Mouse (Mus musculus): ENCODE data around the gene Lrrc59. TPM values are rescaled to one million over a fixed set of nuclear protein-coding genes. Genes with fewer than 3 reads are reported as not detected.

The Lrrc59 gene
- 15.7 and 21.1 TPM in 2 replicates for total RNA-seq (2015; ENCODE audit: low replicate concordance)
- 20.0 and 27.6 TPM in 2 replicates for total RNA-seq (2017; ENCODE audit: low replicate concordance)

DNA sequence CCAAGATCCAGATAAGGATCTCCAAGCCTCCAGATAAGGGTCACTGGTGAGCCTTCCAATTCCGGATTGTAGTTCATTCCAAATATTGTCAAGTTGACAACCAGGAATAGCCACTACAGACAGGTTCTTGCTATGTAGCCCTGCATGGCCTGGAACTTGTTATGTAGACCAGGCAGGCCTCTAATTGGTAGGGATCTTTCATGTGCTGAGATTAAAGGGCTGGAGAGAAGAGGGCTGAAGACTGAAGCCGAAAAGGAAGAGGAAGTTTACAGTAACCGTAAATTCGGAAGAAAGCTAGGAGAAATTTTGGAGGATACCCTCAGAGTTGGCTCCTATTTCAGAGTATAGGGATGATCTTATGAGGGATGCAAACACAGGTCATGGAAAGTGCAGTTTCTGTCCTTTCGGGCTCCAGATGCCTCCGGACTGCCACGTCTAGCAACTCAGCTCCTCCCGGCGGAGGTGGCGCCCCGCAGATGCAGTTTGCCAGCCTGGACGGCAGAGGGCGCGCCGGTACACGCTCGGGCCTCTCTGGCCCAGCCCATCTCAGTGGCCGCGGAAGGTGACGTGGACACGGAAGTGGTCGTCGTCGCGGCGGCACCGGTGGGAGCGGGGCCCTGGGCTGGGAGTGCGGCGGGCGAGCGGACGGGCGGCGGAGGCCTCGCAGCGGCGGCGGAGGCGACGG, at the start of gene Lrrc59:
Gene Lrrc59 (plus strand): TSS at position 569 of the 685 bp plus-strand sequence.
- ATAC-seq (replicated peaks; ENCODE audit: low FRiP score, poor library complexity, severe bottlenecking): peak; percentile 97

DNA sequence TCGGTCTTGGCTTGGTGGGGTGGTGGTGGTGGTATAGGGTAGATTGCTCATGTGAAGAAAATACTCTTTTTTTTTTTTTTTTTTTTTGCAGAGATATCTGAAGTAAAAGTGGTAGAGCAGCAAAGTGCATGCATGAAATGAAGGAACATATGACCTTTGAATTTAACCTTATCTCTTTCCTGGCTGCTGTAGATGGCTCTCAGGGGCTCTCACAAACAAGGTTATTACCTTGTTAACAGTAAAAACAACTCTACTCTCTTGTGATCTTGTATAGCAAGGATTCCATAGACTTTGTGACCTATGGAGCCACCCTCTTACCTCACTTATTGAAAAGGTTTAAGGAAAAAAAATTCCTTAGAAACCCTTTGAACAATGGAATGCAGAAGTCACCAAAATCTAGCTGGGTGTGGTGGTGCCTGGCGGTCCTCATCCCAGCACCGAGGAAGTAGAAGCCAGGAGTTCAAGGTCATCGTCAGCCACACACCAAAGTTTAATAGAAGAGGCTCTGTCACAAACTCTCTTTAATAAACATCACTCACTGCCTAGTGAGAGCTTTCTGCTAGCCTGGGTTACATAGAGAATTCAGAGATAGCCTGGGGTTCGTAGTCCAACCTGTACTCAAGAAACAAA, 49.3 kb upstream of the Lrrc59 start:
- ATAC-seq (replicated peaks; ENCODE audit: low FRiP score, poor library complexity, severe bottlenecking): no peak

DNA sequence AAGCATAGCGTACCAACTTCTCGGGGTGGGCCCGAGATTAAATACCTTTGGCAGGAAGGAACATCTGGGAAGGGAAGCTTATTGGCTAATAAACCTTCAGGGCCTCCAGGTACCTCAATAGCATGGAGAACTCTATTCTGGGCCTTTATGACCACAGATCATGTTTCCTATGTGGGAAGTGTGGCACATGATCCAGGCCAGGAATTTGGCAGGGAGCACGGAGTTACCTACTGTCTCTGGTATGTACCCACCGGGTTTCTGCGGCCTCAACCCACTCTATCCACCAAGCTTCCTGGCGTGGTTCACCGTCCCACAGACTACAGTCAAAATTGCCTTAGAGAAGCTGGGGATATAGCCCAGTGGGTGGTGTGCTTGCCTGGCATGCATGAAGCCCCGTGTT, 44.5 kb upstream of the Lrrc59 start:
- ATAC-seq (replicated peaks; ENCODE audit: low FRiP score, poor library complexity, severe bottlenecking): no peak

DNA sequence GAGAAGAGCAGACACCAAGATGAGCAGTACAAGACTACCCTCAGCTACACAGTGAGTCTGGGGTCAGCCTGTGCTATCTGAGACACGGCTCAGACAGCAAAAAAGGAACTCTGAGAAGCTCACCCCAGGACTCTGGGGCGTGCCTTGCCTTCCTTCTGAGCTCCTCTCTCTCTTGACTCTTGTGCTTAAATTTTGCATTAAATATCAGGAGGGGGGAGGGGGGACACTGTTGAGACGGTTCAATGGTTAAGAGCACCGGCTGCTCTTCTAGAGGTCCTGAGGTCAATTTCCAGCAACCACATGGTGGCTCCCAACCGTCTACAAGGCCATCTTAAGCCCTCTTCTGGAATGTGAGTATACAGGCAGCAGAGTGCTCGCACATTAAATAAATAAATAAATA, 42.1 kb upstream of the Lrrc59 start:
- ATAC-seq (replicated peaks; ENCODE audit: low FRiP score, poor library complexity, severe bottlenecking): no peak

DNA sequence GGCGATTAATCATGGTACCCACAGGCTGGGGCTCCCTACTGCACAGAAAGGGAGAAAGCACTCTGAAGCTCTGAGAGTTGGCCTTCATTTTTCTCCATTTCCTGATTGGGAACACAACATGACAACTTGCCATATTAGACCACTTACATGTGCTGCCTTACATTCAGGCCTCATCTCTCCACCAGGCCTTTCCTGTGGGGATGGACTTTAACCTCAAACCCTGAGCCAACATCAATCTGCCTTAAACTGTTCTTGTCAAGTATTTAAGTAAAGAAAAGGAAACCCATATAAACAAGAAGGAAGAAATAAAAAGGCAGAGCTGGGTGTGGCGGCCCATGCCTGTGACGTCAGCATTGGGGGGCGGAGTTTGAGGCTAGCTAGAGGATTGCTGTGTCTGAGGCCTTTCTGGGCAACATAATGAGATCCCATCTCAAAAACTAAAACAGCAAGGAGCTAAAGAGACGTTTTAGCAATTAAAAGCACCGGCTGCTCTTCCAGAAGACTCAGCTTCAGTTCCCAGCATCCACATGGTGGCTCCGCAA, 33.2 kb upstream of the Lrrc59 start:
- ATAC-seq (replicated peaks; ENCODE audit: low FRiP score, poor library complexity, severe bottlenecking): no peak; the same call in 1 of the 2 replicates

DNA sequence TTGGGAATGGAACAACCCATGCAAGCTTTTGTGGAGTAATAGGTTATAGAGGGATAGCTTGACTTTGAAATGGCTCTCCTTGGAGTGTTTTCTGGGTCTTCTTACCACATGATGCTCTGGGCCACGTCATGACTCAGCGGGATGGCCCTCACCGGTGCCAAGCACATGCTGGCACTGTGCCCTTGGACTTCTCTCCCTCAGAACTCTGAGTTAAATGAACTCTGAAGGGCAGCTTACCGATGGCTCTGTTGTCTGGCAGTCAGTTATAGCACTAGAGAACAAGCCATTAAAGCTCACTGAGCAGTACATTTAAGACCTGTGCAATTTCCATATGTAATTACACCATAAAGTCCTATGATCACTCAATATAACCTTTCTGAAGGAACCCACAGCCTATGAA, 32.2 kb upstream of the Lrrc59 start:
- no peak for ATAC-seq (replicated peaks; ENCODE audit: low FRiP score, poor library complexity, severe bottlenecking)

DNA sequence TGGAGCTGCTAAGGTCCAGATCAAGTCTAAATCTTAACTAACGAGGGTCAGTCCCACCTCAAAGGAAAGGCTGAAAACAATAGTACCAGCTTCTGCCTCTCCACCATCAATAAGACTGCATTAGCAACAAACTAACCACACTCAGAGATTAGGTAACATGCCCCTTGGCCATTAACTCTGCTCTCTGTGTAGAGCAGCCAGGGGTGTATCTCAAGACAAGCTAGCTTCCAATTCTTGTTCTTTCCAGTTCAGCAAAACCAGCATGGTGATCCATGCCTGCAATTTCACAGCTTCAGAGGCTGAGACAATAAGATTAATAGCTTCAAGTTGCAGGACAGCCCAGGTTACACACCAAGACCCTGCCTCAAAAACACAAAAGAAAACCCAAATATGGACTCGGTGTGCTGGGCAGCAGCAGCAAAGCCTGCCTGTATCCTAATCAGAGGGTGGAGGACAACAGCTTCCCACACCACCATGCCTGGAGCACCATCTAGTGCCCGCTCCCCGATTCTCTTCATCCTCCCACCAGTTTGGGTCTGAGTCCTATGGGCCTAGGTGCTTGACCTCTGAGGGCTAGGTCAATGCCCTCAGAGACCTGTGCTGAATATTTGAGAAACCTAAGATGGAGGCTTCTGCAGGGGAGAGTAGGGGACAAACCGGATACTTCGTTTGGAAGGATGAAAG, 31.0 kb upstream of the Lrrc59 start:
- ATAC-seq (replicated peaks; ENCODE audit: low FRiP score, poor library complexity, severe bottlenecking): no peak

DNA sequence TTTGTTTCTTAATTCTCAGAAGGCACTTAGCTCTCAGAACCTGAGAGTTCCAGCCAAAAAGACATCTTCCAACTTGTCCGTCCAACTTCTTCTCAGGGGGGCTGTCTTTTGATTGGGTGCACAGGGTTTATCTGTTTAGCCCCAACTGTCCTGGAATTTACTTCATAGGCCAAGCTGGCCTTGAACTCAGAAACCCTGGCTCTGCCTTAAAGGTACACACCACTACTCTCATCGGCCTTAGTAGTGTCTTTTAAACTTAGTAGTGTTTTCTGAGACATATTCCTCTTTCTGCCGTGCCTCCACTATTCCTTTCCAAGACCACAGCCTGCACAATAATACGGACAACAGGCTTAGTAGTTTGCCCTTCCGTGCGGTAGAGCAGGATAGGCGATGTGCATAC, 29.1 kb upstream of the Lrrc59 start:
- ATAC-seq (replicated peaks; ENCODE audit: low FRiP score, poor library complexity, severe bottlenecking): no peak

DNA sequence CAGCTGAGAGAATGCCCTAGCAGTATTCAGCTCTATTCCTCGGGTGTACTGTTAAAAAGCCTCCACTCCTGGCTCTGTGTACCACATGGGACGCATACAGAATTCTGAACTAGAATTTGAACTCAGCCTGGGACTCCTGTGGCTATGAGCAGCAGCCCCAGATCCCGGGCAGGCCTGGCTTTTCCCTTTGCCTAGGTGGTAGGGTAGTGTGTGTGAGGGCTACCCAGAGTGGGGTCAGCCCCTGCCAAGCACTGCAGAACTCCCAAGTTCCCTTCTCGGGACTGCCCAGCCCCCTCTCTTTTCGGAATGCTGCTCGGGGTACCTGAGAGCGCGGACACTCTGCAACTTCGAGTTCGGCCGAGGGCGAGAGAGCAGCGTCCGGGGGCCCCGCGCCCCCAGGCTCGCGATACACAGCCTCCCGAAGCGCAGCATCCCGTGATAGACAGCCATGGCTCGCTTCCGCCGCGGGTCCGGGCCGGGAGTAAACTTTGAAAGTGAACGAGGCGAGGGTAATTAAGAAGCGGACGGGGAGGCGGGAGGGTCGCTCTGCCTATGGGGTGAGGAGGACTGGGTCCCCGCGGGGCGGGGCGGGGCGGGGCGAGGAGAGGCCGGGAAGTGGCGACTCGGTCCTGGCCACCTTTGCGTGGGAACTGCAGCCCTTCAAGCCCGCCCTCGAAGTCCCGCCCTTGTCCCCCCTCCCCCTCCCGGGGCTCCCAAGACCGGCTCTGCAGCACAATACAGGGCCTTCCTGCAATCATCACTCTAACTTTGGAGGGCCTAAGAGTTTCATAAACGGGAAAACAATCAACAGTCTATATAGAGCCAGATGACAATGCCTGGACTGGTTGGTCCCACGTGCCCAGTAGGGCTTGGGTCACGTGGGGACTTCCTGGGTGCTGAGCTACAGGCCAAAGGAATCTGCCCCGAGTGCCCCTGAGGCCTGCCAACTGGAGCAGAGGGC, 28.0 kb upstream of the Lrrc59 start, which contains the start of gene Acsf2:
Gene Acsf2 (minus strand): TSS at position 551 of the 961 bp plus-strand sequence.
- no peak for ATAC-seq (replicated peaks; ENCODE audit: low FRiP score, poor library complexity, severe bottlenecking)

DNA sequence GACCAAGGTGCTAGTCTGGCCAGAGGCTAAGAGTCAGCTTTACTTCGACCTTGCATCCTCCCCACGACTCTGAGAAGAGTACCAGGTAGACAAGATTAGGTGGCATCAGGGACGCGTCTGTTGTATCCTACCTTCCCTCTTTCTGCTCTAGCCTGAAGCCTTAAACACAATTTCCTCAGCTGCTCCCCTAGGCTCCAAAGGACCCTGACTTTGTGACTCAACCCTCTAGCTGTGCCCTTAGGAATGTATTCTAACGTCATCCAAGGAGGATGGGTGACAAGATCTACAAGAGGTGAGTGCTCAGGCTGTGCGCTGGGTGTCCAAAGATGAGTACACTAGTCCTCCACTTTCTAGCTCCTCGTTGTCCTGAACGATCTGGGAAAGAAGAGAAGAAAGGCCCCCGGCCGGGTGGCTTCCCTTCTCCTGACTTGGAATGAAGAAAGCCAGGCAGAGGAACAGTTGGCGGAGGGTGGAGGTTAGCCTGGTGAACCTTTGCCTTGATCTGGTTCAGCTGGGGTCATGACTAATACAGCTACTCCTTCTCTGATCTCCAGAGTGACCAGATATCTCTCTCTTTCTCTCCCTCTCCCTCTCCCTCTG, 27.1 kb upstream of the Lrrc59 start:
- no peak for ATAC-seq (replicated peaks; ENCODE audit: low FRiP score, poor library complexity, severe bottlenecking)

DNA sequence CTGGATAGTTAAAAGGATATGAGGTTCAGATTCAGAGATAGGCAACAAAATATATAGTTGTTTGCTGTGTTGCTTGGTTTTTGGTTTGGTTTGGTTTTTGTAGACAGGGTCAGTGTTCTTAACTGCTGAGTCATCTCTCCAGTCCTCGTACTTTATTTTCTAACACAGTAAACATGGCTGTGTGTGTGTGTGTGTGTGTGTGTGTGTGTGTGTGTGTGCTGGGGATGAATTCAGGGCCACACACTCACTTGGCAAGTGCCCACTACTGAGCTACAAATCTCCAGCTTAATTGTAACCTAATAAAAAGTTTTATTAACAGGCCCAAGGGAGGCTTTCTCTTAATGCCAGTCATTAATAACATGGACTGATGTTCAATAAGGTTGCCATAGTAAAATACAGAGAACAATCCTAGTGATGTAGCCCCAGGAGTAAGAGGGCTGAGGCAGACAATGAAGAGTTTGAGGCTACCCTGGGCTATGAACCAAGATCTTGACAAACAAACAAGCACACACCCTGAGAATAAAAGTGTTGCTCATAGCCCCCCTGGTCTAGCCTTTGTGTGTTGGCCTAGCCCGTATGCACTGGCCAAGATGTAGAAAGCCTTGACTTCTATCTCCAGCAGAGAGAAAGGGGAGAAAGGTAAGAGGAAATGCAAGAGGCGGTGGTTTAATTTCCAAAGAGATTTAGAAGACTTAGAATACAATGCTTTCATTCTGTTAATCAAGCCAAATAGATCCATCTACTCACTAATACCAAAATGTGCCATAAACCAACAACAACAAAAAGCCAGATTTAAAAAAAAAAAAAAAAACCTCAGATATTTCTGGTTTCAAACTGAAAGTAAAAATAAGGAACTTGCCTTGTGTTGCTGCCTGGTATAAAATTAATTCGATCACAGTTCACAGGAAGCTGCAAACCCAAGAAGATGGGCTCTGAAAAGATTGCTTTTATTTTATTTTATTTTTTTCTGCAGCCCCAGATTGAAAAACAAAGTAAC, 18.5 kb upstream of the Lrrc59 start:
- ATAC-seq (replicated peaks; ENCODE audit: low FRiP score, poor library complexity, severe bottlenecking): no peak

DNA sequence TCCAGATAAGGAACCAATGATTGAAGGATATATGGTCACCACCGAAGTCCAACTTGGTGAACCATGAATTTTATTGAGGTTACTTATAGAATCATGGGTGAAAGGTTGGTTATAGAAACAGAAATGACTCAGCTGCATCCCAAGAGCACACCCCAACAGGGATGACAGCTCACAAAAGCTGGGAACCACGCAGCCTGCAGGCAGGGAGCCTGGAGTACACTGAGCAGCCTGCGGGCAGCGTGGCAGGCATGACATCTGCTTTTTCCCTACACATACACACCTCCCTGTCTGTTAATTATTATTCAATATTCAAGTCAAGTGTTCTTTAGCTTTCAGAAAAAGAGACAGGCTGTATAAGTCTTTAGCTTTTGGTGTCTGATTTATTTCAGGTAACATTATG, 15.0 kb upstream of the Lrrc59 start:
- no peak for ATAC-seq (replicated peaks; ENCODE audit: low FRiP score, poor library complexity, severe bottlenecking)

DNA sequence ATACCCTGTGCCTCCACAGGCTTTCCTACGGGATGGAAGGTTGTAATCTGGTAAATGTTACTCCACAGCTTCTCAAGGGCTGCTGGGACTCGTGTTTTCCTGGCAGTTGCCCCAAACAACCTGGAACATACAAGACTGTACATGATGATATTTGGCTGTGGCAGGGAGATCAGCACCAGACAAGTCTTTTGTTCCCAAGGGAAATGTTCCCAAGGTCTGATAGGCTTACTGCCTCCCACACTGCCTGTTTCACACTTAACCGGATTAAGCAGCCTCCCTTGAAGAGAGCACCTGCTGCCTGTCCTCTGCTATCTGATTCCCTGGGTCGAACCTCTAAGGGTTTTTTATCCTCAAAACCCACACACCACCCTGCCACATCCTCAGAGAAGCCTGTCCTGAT, 14.1 kb upstream of the Lrrc59 start:
- no peak for ATAC-seq (replicated peaks; ENCODE audit: low FRiP score, poor library complexity, severe bottlenecking)

DNA sequence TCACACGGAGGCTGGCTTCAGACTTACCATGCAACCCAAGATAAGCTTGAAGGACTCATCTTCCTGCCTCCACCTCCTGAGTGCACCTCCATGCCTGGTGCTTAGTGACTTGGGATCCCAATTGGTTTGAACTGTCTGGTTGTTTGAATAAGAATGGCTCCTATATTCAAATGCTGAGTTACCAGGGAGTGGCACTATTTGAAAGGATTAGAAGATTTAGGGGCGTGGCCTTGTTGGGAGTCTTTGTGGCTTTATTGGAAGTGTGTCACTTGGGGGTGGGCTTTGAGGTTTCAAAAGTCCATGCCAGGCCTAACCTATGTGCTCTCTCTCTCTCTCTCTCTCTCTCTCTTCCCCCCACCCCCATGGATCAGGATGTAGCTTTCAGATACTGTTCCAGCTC, 11.9 kb upstream of the Lrrc59 start:
- no peak for ATAC-seq (replicated peaks; ENCODE audit: low FRiP score, poor library complexity, severe bottlenecking)

DNA sequence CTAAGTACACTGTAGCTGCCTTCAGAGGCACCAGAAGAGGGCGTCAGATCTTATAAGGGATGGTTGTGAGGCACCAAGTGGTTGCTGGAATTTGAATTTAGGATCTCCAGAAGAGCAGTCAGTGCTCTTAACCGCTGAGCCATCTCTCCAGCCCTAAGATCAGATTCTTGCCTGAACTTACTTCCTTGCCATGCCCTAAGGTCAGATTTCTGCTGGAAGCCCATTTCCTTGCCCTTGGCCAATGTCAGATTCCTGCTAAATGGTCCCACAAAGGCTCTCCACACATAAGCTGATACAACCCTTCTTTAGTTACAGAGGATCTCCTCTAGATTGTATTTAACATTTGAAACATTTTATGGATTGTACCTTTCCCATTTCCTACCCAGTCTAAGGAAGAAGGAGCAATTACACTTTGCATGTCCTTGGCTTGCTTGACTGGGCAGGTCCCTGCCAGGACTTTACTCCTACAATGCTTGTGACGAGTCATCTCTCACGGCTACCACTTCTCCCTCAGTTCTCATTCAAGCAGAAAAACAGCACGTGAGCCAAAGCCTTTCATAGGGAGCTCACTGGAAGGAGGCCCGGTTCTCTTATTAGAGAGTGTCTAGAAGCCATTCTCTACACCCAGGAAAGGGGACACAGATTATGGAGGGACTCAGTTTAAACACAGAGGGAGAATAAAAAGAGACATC, 8.7 kb upstream of the Lrrc59 start:
- no peak for ATAC-seq (replicated peaks; ENCODE audit: low FRiP score, poor library complexity, severe bottlenecking)

DNA sequence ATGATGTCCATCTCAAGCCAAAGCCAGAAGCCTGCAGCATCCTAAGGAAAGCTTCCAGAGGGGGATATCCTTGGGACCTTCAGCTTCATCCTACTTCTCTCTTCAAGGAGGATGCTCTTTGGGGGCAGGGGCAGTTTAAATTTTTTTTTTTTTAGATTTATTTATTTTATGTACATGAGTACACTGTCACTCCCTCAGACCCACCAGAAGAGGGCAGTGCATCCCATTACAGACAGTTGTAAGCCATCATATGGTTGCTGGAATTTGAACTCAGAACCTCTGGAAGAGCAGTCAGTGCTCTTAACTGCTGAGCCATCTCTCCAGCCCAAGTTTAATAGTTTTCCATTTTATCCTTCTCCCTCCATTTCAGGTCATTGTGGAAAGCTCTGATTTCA, 8.1 kb upstream of the Lrrc59 start:
- ATAC-seq (replicated peaks; ENCODE audit: low FRiP score, poor library complexity, severe bottlenecking): no peak

DNA sequence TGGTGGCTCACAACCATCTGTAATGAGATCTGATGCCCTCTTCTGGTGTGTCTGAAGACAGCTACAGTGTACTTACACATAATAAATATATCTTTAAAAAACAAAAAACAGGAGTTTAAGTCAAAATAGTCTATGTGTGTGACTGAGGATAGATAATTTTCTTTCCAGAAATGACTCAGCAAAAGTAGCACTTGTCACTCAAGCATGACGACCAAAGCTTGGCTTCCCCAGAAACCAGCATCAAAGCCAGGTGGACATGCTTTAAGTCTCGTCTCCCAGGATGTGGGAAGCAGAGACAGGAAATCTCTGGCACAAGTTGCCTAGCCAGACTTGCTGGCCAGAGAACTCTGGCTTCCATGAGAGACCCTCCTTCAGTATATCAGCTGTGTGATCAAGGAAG, 7.4 kb upstream of the Lrrc59 start:
- ATAC-seq (replicated peaks; ENCODE audit: low FRiP score, poor library complexity, severe bottlenecking): no peak

DNA sequence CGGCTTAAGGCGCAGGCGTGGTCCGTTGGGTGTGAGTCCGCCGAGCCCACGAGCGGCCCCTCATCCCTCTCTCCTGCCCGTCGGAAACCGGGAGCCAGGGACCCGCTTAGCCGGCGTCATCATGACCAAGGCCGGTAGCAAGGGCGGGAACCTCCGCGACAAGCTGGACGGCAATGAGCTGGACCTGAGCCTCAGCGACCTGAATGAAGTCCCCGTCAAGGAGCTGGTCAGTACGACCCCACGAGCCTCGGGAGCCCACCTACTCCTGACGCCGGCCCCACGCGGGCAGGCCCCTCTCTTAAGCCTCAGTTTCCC, 274 bp downstream of the Lrrc59 start:
- ATAC-seq (replicated peaks; ENCODE audit: low FRiP score, poor library complexity, severe bottlenecking): no peak; the same call in 1 of the 2 replicates

Data from erythroblast, adult 5-6 weeks (primary cell).